Mouse (Mus musculus) small intestine, adult 2 months (tissue): Measurements from ENCODE around the gene Cdyl2.

Source experiments
- CTCF ChIP-seq: fragments of 200-500 bp; IDR thresholded peaks from 2 replicates; pipeline ENCODE4 v1.5.1; 2012; ENCODE audit warnings: low read depth, mild to moderate bottlenecking, control low read depth, inconsistent platforms, low read length, moderate library complexity, mixed read lengths; ENCODE audit not compliant: insufficient replicate concordance, insufficient read length; ENCODE audit errors: extremely low read depth
- POLR2A ChIP-seq: fragments of 200-500 bp; IDR thresholded peaks from 2 replicates; pipeline ENCODE4 v1.6.1; 2012; ENCODE audit warnings: low read depth, mild to moderate bottlenecking, control low read depth, inconsistent platforms, low read length, moderate library complexity

DNA sequence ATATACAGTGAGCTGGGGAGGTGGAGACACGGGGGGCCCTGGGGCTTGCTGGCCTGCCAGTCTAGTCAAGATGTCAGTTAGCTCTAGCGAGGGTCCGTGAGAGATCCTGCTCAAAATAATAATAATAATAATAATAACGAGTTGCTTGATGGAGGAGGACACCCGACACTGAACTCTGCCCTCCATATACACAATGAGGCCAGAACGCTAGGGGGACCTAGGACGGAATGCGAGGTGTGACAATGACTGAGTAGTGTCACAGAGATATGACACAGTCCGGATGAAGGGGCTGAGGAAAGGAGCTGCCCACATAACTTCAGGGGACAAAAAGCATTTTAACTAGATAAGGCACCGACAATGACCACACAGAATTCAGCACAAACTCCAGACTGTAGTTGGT is 96.4 kb downstream of the Cdyl2 start:
- no peak for TF ChIP-seq CTCF
- no peak for TF ChIP-seq POLR2A
